Mouse (Mus musculus) small intestine, adult 2 months (tissue): ENCODE results near the gene Arhgef15.

Experiments
- CTCF ChIP-seq: fragments of 200-500 bp; IDR thresholded peaks from 2 replicates; pipeline ENCODE4 v1.5.1; 2012; ENCODE audit warnings: low read depth, mild to moderate bottlenecking, control low read depth, inconsistent platforms, low read length, moderate library complexity, mixed read lengths; ENCODE audit not compliant: insufficient replicate concordance, insufficient read length; ENCODE audit errors: extremely low read depth
- POLR2A ChIP-seq: fragments of 200-500 bp; IDR thresholded peaks from 2 replicates; pipeline ENCODE4 v1.6.1; 2012; ENCODE audit warnings: low read depth, mild to moderate bottlenecking, control low read depth, inconsistent platforms, low read length, moderate library complexity

DNA sequence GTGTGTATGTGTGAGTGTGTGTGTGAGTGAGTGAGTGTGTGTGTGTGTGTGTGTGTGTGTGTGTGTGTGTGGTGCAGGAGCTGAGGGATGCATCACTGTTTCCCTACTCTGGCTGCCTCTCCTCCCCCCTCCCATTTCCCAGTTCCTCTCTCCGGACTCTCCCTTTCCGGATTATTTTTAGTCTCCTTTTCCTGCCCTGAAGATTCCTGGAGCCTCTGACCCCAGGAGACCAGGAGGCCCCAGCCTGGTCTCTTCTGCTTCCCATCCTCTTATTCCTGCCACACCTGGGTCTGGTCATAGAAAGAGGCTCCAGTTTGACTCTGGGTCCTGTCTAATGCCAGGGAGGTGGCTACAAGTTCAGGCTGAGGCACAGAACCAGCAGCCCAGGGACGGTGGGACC lies 1.2 kb downstream of the Arhgef15 start:
- TF ChIP-seq CTCF, result no peak
- TF ChIP-seq POLR2A, result no peak
